Mouse (Mus musculus) urinary bladder, postnatal 25 days (tissue): ENCODE measurements around the gene Olfr175-ps1.

ENCODE experiments used
- DNase-seq: peaks from one replicate; pipeline ENCODE4 v3.0.0; 2022; ENCODE audit warnings: low spot score

Olfr175-ps1 gene

DNA sequence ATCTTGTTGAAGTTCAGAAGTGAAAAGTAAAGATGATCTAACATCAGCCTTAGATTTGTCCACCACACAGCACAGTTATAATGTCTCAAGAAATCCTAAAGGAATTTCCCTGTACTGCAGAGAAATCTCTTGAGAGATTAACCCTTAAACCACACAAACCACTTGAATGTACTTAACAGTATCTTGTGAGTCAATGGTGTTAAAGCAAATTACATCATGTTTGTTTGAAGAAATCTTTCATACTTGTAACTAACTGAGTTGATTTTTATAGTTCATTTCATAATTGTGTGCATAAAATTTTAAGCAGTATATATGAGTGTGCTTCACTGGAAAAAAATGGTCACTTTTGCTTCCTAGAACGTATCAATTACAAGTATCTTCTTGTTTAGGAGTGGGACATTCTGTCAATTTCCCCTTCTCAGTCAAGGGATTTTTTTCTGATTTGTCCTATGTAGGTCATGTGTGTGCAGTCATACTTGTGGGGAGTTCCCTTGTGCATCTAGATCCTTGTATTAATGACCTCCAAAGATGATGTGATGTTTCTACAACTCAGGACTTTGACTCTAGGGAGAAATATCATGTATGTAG lies at the start of gene Olfr175-ps1:
TSS of gene Olfr175-ps1 (minus strand) at position 51 of the 588 bp plus-strand sequence.
- DNase-seq: no peak

GRCm38 (mm10) chr16:58874668-58875067 lies 48.1 kb upstream of the Olfr175-ps1 start, which contains the start of gene Olfr177:
TSS of gene Olfr177 (minus strand) at chr16:58874768.
- no peak for DNase-seq

- DNase-seq: no peak
Measured at GRCm38 (mm10) chr16:58861479-58861878, 34.9 kb upstream of the Olfr175-ps1 start.

DNA sequence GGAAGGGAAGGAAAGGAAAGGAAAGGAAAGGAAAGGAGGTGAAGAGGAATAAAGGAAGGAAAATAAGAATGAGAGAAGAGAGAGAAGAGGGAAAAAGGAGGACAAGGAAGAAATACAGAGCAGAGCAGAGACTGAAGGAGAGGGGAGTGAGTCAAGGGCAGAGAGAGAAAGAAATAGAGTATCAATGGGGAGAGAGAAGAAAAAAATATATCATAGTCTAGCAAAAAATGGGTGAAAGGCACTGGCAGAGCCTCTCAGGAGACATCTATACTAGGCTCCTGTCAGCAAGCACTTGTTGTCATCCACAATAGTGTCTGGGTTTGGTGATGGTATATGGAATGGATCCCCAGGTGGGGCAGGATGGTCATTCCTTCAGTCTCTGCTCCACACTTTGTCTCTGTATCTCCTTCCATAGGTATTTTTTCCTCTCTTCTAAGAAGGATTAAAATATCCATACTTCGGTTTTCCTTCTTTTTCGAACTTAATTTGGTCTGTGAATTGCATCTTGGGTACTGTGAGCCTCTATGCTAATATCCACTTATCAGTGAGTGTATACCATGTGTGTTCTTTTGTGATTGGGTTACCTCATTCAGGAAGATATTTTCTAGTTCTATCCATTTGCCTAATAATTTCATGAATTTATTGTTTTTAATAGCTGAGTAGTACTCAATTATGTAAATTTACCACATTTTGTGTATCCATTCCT lies 33.6 kb upstream of the Olfr175-ps1 start:
- no peak for DNase-seq

GRCm38 (mm10) chr16:58800168-58800567 lies 26.4 kb downstream of the Olfr175-ps1 start, which contains the start of gene Olfr173:
TSS of gene Olfr173 (minus strand) at chr16:58800268.
- DNase-seq: no peak
